Mouse (Mus musculus) heart, embryonic 16.5 days (tissue): Measurements from ENCODE around the gene Creb1. TPM values are rescaled to one million over a fixed set of nuclear protein-coding genes. Genes with fewer than 3 reads are reported as not detected.
"Not testable (repeated sequence)": the region's sequence is repeated elsewhere in the genome, so short reads cannot be mapped to it uniquely, and the experiment has no call there.

Experiments used
- ATAC-seq: fragments of 200-750 bp; cut with Nextera tagmentation; replicated peaks from 2 replicates; pipeline ENCODE4 v1.8.0; 2017; ENCODE audit warnings: moderate number of reproducible peaks; ENCODE audit not compliant: insufficient read depth, low FRiP score; ENCODE audit errors: extremely low read depth
- H3K27ac ChIP-seq: fragments of 300-500 bp; sonication (generic); 2 replicates; pipeline ENCODE4 v1.5.1; 2014; ENCODE audit warnings: mild to moderate bottlenecking, low read length, control low read depth, moderate library complexity
- H3K27me3 ChIP-seq: fragments of 300-500 bp; sonication (generic); 2 replicates; pipeline ENCODE4 v1.6.1; 2014; ENCODE audit warnings: low read length, mixed read lengths; ENCODE audit not compliant: control insufficient read depth, insufficient read depth
- H3K36me3 ChIP-seq: fragments of 300-500 bp; sonication (generic); 2 replicates; pipeline ENCODE4 v1.6.1; 2014; ENCODE audit not compliant: control insufficient read depth, insufficient read depth
- H3K4me1 ChIP-seq: fragments of 300-500 bp; sonication (generic); 2 replicates; pipeline ENCODE4 v1.6.1; 2014; ENCODE audit warnings: low read length, mixed read lengths; ENCODE audit not compliant: control insufficient read depth, insufficient read depth
- H3K4me2 ChIP-seq: fragments of 300-500 bp; sonication (generic); 2 replicates; pipeline ENCODE4 v1.6.1; 2014; ENCODE audit warnings: low read depth, mild to moderate bottlenecking, control low read depth, low read length
- H3K4me3 ChIP-seq: fragments of 300-500 bp; sonication (generic); 2 replicates; pipeline ENCODE4 v1.5.1; 2014; ENCODE audit warnings: mild to moderate bottlenecking, control low read depth, low read length
- H3K9ac ChIP-seq: fragments of 300-500 bp; sonication (generic); 2 replicates; pipeline ENCODE4 v1.6.1; 2014; ENCODE audit warnings: low read length, control low read depth
- H3K9me3 ChIP-seq: fragments of 300-500 bp; sonication (generic); replicated peaks from 2 replicates; pipeline ENCODE4 v1.6.1; 2016; ENCODE audit warnings: low read length; ENCODE audit not compliant: control insufficient read depth
- whole genome bisulfite sequencing: fragments of 180-500 bp; shearing (Covaris S2); extraction: QIAGEN DNeasy Blood & Tissue Kit; methylation state at CpG from one replicate; pipeline ENCODE4 v1.1.7; 2014; 5-methylcytosine and 5-hydroxymethylcytosine counted together
- polyA plus RNA-seq: library from polyadenylated mRNA; unstranded; fragments of >200 nt; fragmentation: Nextera tagmentation; extraction: Ambion mirVana; gene quantifications from 2 replicates; pipeline ENCODE4 v1.2.1, GENCODE M21; 2015

The Creb1 gene
- polyA plus RNA-seq, 1 experiment from 2014 or later, result 24.0 TPM

GRCm38 (mm10) chr1:64568206-64568605 is 35.8 kb downstream of the Creb1 start:
- Histone ChIP-seq H3K36me3 (peaks cover 19% of the 10 kb centered on the region), H3K9ac (no peak overlapping the region), H3K9me3 (no peaks in the 10 kb centered on the region), H3K27ac (no peak overlapping the region), H3K4me3 (no peak overlapping the region), H3K27me3 (no peaks in the 10 kb centered on the region), H3K4me1 (no peaks in the 10 kb centered on the region), H3K4me2 (no peak overlapping the region)
- ATAC-seq, result no peak

DNA sequence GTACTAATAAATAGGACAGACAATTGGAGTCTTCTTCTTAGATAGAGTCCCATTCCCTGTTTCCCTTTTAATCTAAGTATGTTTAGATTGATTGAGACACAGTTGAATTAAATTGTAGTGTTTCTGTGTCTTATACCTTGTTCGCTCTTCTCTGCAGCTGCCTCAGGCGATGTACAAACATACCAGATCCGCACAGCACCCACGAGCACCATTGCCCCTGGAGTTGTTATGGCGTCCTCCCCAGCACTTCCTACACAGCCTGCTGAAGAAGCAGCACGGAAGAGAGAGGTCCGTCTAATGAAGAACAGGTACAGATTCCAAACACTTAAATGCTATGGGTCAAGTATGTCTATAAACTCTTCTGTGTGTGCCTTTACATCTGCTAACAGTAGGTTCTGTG is 43.6 kb downstream of the Creb1 start:
- H3K4me1 ChIP-seq, result no peaks in the 10 kb centered on the region
- 92% methylated on average over 7 of the region's 7 CpGs for WGBS
- H3K27ac ChIP-seq, result no peak overlapping the region
- no peaks in the 10 kb centered on the region for H3K9me3 ChIP-seq
- no peaks in the 10 kb centered on the region for H3K27me3 ChIP-seq
- H3K36me3 ChIP-seq, result peaks cover 24% of the 10 kb centered on the region
- H3K9ac ChIP-seq, result no peak overlapping the region
- no peak for ATAC-seq
- H3K4me3 ChIP-seq, result no peak overlapping the region
- H3K4me2 ChIP-seq, result no peak overlapping the region

- no peaks in the 10 kb centered on the region for H3K4me1 ChIP-seq
- H3K4me3 ChIP-seq, result no peak overlapping the region
- no peaks in the 10 kb centered on the region for H3K9me3 ChIP-seq
- no peak overlapping the region for H3K4me2 ChIP-seq
- peaks cover 25% of the 10 kb centered on the region for H3K36me3 ChIP-seq
- no peak overlapping the region for H3K27ac ChIP-seq
- WGBS, result 85% methylated on average over 2 of the region's 2 CpGs
- H3K27me3 ChIP-seq, result no peaks in the 10 kb centered on the region
- no peak overlapping the region for H3K9ac ChIP-seq
- ATAC-seq, result no peak
Observed at GRCm38 (mm10) chr1:64576732-64577131, 44.3 kb downstream of the Creb1 start.

DNA sequence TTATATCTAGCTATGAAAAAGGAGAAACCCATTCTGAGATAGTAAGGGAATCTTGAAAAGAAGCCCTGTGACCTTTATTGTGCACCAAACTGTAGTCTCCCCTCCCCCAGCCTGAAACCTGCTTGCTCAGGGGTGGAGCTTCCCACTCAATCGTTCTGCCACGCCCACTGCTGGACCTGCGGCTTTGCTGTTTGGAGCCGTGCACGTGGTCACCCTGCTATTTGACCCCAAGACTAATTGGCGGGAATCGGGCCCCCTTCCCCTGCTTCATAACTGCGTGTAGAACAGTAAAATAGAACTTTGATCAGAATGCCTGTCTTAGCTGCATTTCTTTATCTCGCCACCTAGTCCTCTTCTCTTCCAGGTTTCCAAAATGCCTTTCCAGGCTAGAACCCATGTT is 45.5 kb downstream of the Creb1 start:
- not testable (repeated sequence) for H3K4me1 ChIP-seq, H3K27me3 ChIP-seq, H3K4me3 ChIP-seq, H3K9ac ChIP-seq, H3K4me2 ChIP-seq, H3K27ac ChIP-seq, ATAC-seq, H3K9me3 ChIP-seq
- 72% methylated on average over 9 of the region's 9 CpGs for WGBS
- peaks cover 29% of the 10 kb centered on the region for H3K36me3 ChIP-seq

- WGBS, result 92% methylated on average over 3 of the region's 3 CpGs
- H3K36me3 ChIP-seq, result peaks cover 29% of the 10 kb centered on the region
- H3K4me2 ChIP-seq, result no peak overlapping the region
- H3K4me3 ChIP-seq, result no peak overlapping the region
- H3K9ac ChIP-seq, result no peak overlapping the region
- no peaks in the 10 kb centered on the region for H3K27me3 ChIP-seq
- H3K9me3 ChIP-seq, result no peaks in the 10 kb centered on the region
- ATAC-seq, result no peak
- H3K4me1 ChIP-seq, result no peaks in the 10 kb centered on the region
- H3K27ac ChIP-seq, result no peak overlapping the region
Observed at GRCm38 (mm10) chr1:64578801-64579200, 46.4 kb downstream of the Creb1 start.

GRCm38 (mm10) chr1:64598926-64599325 is 66.5 kb downstream of the Creb1 start:
- no peaks in the 10 kb centered on the region for H3K9me3 ChIP-seq
- peaks cover 13% of the 10 kb centered on the region for H3K4me1 ChIP-seq
- no peak overlapping the region for H3K4me2 ChIP-seq
- no peak overlapping the region for H3K27ac ChIP-seq
- no peak overlapping the region for H3K4me3 ChIP-seq
- WGBS, result 44% methylated on average over 5 of the region's 5 CpGs
- H3K9ac ChIP-seq, result no peak overlapping the region
- ATAC-seq, result no peak
- H3K27me3 ChIP-seq, result no peaks in the 10 kb centered on the region
- H3K36me3 ChIP-seq, result peaks cover 12% of the 10 kb centered on the region; the same call in 1 of the 2 replicates

DNA sequence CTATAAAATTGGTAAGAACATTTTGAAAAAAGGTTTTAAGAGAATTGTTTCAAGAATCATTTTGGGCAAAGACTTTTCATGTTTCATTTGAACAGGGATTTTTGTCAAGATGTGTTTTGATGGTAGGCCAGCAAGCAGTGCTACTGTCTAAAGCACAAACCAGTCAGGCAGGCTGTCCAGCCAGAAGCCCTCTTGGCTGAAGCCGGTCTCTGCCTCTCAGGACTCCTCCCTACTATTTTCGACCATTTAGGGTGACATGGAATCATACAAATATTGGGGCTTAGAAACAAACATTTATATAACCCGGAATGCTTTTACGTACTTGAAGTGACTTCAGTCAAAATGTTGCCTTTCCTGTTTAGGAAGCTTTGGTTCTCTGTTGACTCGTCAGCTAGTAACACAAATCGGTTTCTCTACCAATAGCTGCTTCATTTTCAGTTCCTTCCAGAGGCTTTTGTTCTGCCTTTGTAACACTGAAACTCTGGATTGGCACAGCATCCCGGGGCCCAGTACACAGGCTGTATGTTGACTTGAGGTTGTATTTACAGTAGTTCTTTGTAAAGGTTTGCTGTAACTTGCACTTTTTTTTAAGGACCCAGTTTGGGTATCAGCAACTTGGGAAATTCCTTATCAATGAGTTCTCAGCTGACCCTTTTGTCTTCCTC is 68.1 kb downstream of the Creb1 start:
- no peaks in the 10 kb centered on the region for H3K27me3 ChIP-seq
- WGBS, result 80% methylated on average over 7 of the region's 7 CpGs
- H3K9me3 ChIP-seq, result no peaks in the 10 kb centered on the region
- peaks cover 18% of the 10 kb centered on the region; the same call in 1 of the 2 replicates for H3K36me3 ChIP-seq
- ATAC-seq, result no peak
- no peak overlapping the region for H3K27ac ChIP-seq
- no peak overlapping the region for H3K4me2 ChIP-seq
- peaks cover 9% of the 10 kb centered on the region; the same call in 1 of the 2 replicates for H3K4me1 ChIP-seq
- no peak overlapping the region for H3K4me3 ChIP-seq
- H3K9ac ChIP-seq, result no peak overlapping the region

DNA sequence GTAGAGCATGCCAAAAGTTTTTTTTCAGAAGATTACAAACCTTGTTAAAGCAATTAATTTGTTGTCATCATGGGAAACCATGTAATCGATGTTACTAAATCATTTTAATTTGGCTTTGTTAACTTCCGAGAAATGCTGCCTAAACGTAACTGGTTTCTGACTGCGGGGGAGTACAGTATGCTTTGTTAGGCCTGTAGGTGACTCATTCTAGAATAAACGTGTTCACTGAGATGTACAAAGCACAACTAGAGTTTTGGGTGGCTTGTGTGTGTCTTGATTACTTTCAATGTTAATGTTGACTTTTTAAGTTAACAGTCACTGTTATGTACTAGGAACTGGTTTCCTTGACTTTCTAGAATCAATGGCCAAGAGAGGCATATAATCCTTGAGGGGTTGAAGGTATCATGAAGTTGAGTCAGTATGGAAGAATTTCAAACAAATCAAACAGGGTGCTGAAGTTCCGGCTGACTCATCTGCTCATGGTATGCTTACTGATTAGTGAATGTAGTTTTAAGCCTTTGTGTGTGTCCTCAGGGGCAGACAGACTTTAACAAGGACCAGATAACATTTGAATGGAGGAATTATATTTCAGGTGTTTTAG is 68.9 kb downstream of the Creb1 start:
- Histone ChIP-seq H3K27ac (no peak overlapping the region), H3K4me2 (no peak overlapping the region), H3K9ac (no peak overlapping the region), H3K36me3 (peaks cover 18% of the 10 kb centered on the region; the same call in 1 of the 2 replicates), H3K4me3 (no peak overlapping the region), H3K9me3 (no peaks in the 10 kb centered on the region), H3K27me3 (no peaks in the 10 kb centered on the region), H3K4me1 (peaks cover 1% of the 10 kb centered on the region; the same call in 1 of the 2 replicates)
- ATAC-seq, result no peak
- WGBS, result 75% methylated on average over 6 of the region's 6 CpGs

DNA sequence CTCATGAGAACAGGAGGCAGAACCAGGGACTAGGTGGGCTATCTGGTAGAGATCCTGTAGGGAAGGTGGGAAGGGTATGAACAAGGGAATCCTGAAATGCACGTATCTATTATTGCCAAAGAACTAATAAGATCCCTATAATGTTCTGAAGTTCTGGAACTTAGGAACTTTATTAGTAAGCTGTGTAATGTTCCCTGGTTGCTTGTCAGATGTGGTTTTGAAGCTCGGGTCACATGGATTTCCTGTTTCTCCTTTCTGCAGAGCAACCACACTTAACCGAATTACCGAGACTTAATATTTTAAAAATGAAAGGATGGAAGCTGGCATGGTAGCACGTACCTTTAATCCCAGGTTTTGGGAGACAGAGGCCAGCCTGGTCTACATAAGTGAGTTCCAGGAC is 70.9 kb downstream of the Creb1 start:
- no peak overlapping the region for H3K27ac ChIP-seq
- 86% methylated on average over 5 of the region's 5 CpGs for WGBS
- no peak overlapping the region for H3K4me3 ChIP-seq
- H3K4me1 ChIP-seq, result no peaks in the 10 kb centered on the region
- H3K9me3 ChIP-seq, result no peaks in the 10 kb centered on the region
- no peak for ATAC-seq
- no peak overlapping the region for H3K9ac ChIP-seq
- peaks cover 28% of the 10 kb centered on the region for H3K36me3 ChIP-seq
- no peaks in the 10 kb centered on the region for H3K27me3 ChIP-seq
- no peak overlapping the region for H3K4me2 ChIP-seq
